Mouse (Mus musculus) embryonic facial prominence, embryonic 14.5 days (tissue): ENCODE data around the gene Etv6. TPM values are rescaled to one million over a fixed set of nuclear protein-coding genes. Genes with fewer than 3 reads are reported as not detected.

Source experiments
- ATAC-seq: fragments of 200-750 bp; cut with Nextera tagmentation; 2 replicates; pipeline ENCODE4 v1.8.0; 2017; ENCODE audit warnings: low read depth, moderate number of reproducible peaks, moderate TSS enrichment
- DNase-seq: peaks from one replicate; pipeline ENCODE4 v3.0.0-alpha.2; 2015; ENCODE audit warnings: low spot score
- H3K27ac ChIP-seq: fragments of 300-500 bp; sonication (generic); replicated peaks from 2 replicates; pipeline ENCODE4 v1.5.1; 2014; ENCODE audit warnings: low read depth, mild to moderate bottlenecking, low read length, moderate library complexity
- H3K27me3 ChIP-seq: fragments of 300-500 bp; sonication (generic); replicated peaks from 2 replicates; pipeline ENCODE4 v1.6.1; 2014; ENCODE audit warnings: low read length; ENCODE audit not compliant: control insufficient read depth, insufficient read depth
- H3K36me3 ChIP-seq: fragments of 300-500 bp; sonication (generic); 2 replicates; pipeline ENCODE4 v1.6.1; 2014; ENCODE audit warnings: low read length, mixed read lengths; ENCODE audit not compliant: control insufficient read depth, insufficient read depth
- H3K4me1 ChIP-seq: fragments of 300-500 bp; sonication (generic); 2 replicates; pipeline ENCODE4 v1.6.1; 2014; ENCODE audit warnings: antibody characterized with exemption, low read length; ENCODE audit not compliant: control insufficient read depth, insufficient read depth
- H3K4me2 ChIP-seq: fragments of 300-500 bp; sonication (generic); 2 replicates; pipeline ENCODE4 v1.6.1; 2014; ENCODE audit warnings: low read depth, mild to moderate bottlenecking, low read length, moderate library complexity, mixed read lengths
- H3K4me3 ChIP-seq: fragments of 300-500 bp; sonication (generic); 2 replicates; pipeline ENCODE4 v1.5.1; 2014; ENCODE audit warnings: low read depth, mild to moderate bottlenecking, low read length
- H3K9ac ChIP-seq: fragments of 300-500 bp; sonication (generic); 2 replicates; pipeline ENCODE4 v1.6.1; 2014; ENCODE audit warnings: low read depth, mild to moderate bottlenecking, low read length, moderate library complexity, mixed read lengths
- H3K9me3 ChIP-seq: fragments of 300-500 bp; sonication (generic); 2 replicates; pipeline ENCODE4 v1.6.1; 2016; ENCODE audit warnings: low read length; ENCODE audit not compliant: control insufficient read depth
- WGBS: fragments of 180-500 bp; shearing (Covaris S2); extraction: QIAGEN DNeasy Blood & Tissue Kit; methylation state at CpG from one replicate; pipeline ENCODE4 v1.1.7; 2014; 5-methylcytosine and 5-hydroxymethylcytosine counted together
- polyA plus RNA-seq: library from polyadenylated mRNA; unstranded; fragments of >200 nt; fragmentation: Nextera tagmentation; extraction: Ambion mirVana; gene quantifications from 2 replicates; pipeline ENCODE4 v1.2.1, GENCODE M21; 2014

Gene Etv6
- polyA plus RNA-seq, 1 experiment from 2014 or later, result 12.4 TPM

- Histone ChIP-seq H3K4me3 (no peak overlapping the region; the same call in 1 of the 2 replicates), H3K27me3 (no peaks in the 10 kb centered on the region), H3K9me3 (no peaks in the 10 kb centered on the region), H3K9ac (no peak overlapping the region), H3K27ac (no peak overlapping the region), H3K4me1 (peaks cover 30% of the 10 kb centered on the region), H3K36me3 (no peaks in the 10 kb centered on the region), H3K4me2 (peak overlapping the region; percentile 56)
- ATAC-seq, result no peak
- 31% methylated on average over 6 of the region's 6 CpGs for WGBS
- DNase-seq, result no peak
Measured at GRCm38 (mm10) chr6:134038881-134039280, 3.4 kb downstream of the Etv6 start.

- Histone ChIP-seq H3K4me2 (peak overlapping the region; percentile 56; the same call in 1 of the 2 replicates), H3K9me3 (no peaks in the 10 kb centered on the region), H3K27ac (no peak overlapping the region), H3K4me3 (no peak overlapping the region), H3K9ac (no peak overlapping the region), H3K4me1 (peaks cover 30% of the 10 kb centered on the region), H3K36me3 (no peaks in the 10 kb centered on the region), H3K27me3 (no peaks in the 10 kb centered on the region)
- ATAC-seq (no peak), DNase-seq (no peak)
- WGBS, result 82% methylated on average over 8 of the region's 8 CpGs
Measured at GRCm38 (mm10) chr6:134039351-134039750, 3.9 kb downstream of the Etv6 start.

DNA sequence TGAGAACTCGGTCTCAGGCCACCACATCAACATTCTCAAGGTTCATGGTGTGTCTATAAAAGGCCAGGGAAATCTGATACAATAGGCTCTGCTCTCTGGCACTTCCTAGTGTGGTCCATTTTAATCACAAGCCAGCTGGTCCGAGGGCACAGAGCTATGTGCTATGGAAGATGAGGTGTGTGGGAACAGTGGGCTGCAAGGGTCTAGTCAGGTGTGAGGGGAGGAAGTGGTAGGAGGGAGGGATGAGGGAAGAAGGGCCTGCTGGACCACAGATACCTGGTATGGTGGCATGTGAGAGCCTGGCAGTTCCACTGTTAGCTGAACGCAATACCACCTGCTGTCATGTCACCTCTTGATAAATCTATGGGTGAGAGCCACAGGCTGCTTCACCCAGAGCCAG lies 4.8 kb downstream of the Etv6 start:
- H3K4me1 ChIP-seq, result peaks cover 38% of the 10 kb centered on the region
- no peaks in the 10 kb centered on the region for H3K27me3 ChIP-seq
- 56% methylated on average over 3 of the region's 3 CpGs for whole genome bisulfite sequencing
- no peak overlapping the region for H3K4me2 ChIP-seq
- no peak overlapping the region for H3K4me3 ChIP-seq
- DNase-seq, result no peak
- no peak overlapping the region for H3K9ac ChIP-seq
- H3K27ac ChIP-seq, result no peak overlapping the region
- ATAC-seq, result no peak
- H3K9me3 ChIP-seq, result no peaks in the 10 kb centered on the region
- no peaks in the 10 kb centered on the region for H3K36me3 ChIP-seq

DNA sequence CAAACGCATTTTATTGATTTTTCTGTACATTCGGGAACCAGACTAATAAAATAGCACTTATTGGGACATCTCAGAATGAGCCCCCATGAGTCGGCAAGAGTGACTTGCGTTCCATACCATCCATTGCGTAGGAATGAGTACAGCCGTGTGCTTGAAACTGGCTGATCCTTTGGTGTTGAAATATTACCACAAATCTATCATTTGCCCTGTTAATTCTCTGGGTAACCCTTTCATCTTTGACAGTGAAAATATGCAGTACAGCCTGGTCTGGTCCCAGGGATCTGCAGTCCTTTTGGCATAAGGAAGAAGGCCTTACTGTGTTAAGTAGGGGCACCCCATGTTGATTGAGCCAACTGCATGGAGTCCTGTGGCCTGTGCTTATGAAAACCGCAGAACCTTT lies 5.8 kb downstream of the Etv6 start:
- no peak for DNase-seq
- no peak for ATAC-seq
- Histone ChIP-seq H3K9ac (no peak overlapping the region), H3K27ac (no peak overlapping the region), H3K4me1 (peaks cover 43% of the 10 kb centered on the region), H3K36me3 (no peaks in the 10 kb centered on the region), H3K4me3 (no peak overlapping the region), H3K9me3 (no peaks in the 10 kb centered on the region), H3K4me2 (no peak overlapping the region), H3K27me3 (no peaks in the 10 kb centered on the region)
- 72% methylated on average over 7 of the region's 7 CpGs for WGBS

GRCm38 (mm10) chr6:134041916-134042315 lies 6.4 kb downstream of the Etv6 start:
- peaks cover 43% of the 10 kb centered on the region for H3K4me1 ChIP-seq
- H3K9ac ChIP-seq, result no peak overlapping the region
- H3K36me3 ChIP-seq, result no peaks in the 10 kb centered on the region
- H3K4me2 ChIP-seq, result no peak overlapping the region
- DNase-seq, result no peak
- H3K4me3 ChIP-seq, result no peak overlapping the region
- H3K9me3 ChIP-seq, result no peaks in the 10 kb centered on the region
- H3K27ac ChIP-seq, result no peak overlapping the region
- no peaks in the 10 kb centered on the region for H3K27me3 ChIP-seq
- ATAC-seq, result no peak
- WGBS, result 40% methylated on average over 12 of the region's 12 CpGs

- Histone ChIP-seq H3K9me3 (no peaks in the 10 kb centered on the region), H3K27me3 (no peaks in the 10 kb centered on the region), H3K4me1 (peaks cover 27% of the 10 kb centered on the region), H3K9ac (no peak overlapping the region), H3K36me3 (no peaks in the 10 kb centered on the region), H3K4me3 (no peak overlapping the region), H3K4me2 (no peak overlapping the region), H3K27ac (no peak overlapping the region)
- 46% methylated on average over 7 of the region's 7 CpGs for WGBS
- ATAC-seq (no peak), DNase-seq (no peak)
Measured at GRCm38 (mm10) chr6:134043545-134043944, 8.0 kb downstream of the Etv6 start.

DNA sequence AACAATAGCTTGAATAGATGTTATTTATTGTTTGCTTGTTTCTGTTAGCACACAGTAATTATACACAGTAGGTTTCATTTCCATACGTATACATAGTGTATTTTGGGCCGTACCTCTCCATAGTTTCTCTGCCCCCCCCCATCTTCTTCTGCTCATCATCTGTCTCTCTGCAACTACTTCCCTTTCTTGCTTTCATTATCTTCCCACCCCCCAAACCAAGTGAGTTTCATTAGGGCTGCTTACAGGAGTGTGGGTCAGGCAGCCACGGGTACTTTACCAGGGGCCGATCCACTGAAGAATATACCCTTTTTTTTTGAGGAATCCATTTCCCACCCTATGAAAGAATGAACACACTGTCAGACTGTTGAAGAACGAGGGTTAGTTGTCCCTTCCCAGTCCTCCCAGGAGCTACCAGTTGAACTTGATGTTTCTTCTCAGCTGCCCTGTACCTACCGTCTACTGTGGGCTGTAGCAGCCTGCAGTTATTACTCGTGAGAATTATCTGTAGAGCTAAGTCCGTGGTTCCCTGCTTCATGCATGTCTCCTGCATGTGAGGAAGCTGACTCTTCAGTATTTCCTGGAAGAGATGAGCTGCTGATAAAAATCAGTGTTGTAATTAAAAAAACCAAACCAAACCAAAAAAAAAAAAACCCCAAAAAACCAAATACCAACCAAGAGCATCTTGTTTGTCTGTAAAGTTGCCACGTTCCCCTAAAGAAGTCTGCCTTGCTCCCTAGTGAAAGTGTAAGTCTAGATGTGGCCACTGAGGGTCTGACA lies 9.8 kb downstream of the Etv6 start:
- no peaks in the 10 kb centered on the region for H3K36me3 ChIP-seq
- no peak for ATAC-seq
- DNase-seq, result no peak
- no peak overlapping the region for H3K4me3 ChIP-seq
- peaks cover 22% of the 10 kb centered on the region; the same call in 1 of the 2 replicates for H3K4me1 ChIP-seq
- no peak overlapping the region for H3K27ac ChIP-seq
- H3K9ac ChIP-seq, result no peak overlapping the region
- H3K4me2 ChIP-seq, result no peak overlapping the region
- WGBS, result 63% methylated on average over 9 of the region's 9 CpGs
- H3K27me3 ChIP-seq, result no peaks in the 10 kb centered on the region
- no peaks in the 10 kb centered on the region for H3K9me3 ChIP-seq

- Histone ChIP-seq H3K9me3 (no peaks in the 10 kb centered on the region), H3K36me3 (no peaks in the 10 kb centered on the region), H3K27me3 (no peaks in the 10 kb centered on the region), H3K27ac (no peak overlapping the region), H3K4me2 (no peak overlapping the region), H3K4me1 (peaks cover 22% of the 10 kb centered on the region; the same call in 1 of the 2 replicates), H3K4me3 (no peak overlapping the region), H3K9ac (no peak overlapping the region)
- ATAC-seq (no peak), DNase-seq (no peak)
- WGBS, result 31% methylated on average over 5 of the region's 5 CpGs
Measured at GRCm38 (mm10) chr6:134046136-134046535, 10.6 kb downstream of the Etv6 start.

- H3K9me3 ChIP-seq, result no peaks in the 10 kb centered on the region
- no peaks in the 10 kb centered on the region for H3K27me3 ChIP-seq
- H3K4me3 ChIP-seq, result no peak overlapping the region
- H3K4me1 ChIP-seq, result peaks cover 22% of the 10 kb centered on the region; the same call in 1 of the 2 replicates
- 45% methylated on average over 5 of the region's 5 CpGs for WGBS
- DNase-seq (no peak), ATAC-seq (no peak)
- no peaks in the 10 kb centered on the region for H3K36me3 ChIP-seq
- H3K4me2 ChIP-seq, result no peak overlapping the region
- H3K9ac ChIP-seq, result no peak overlapping the region
- H3K27ac ChIP-seq, result no peak overlapping the region
Measured at GRCm38 (mm10) chr6:134047249-134047648, 11.7 kb downstream of the Etv6 start.
